Mouse (Mus musculus) brain, embryonic 18.5 days (tissue): ENCODE results near the gene Atp13a3.

ENCODE experiments used
- DNase-seq: peaks from one replicate; pipeline ENCODE4 v3.0.0-alpha.2; 2012; ENCODE audit warnings: low read depth, low spot score

The Atp13a3 gene

GRCm38 (mm10) chr16:30280676-30281297, 125.0 kb downstream of the Atp13a3 start:
- no peak for DNase-seq

- no peak for DNase-seq
Observed at GRCm38 (mm10) chr16:30278406-30278805, 127.4 kb downstream of the Atp13a3 start.

- no peak for DNase-seq
Observed at GRCm38 (mm10) chr16:30275558-30276340, 130.0 kb downstream of the Atp13a3 start.

- no peak for DNase-seq
Observed at GRCm38 (mm10) chr16:30273065-30273464, 132.7 kb downstream of the Atp13a3 start.

- no peak for DNase-seq
Observed at GRCm38 (mm10) chr16:30271941-30272595, 133.7 kb downstream of the Atp13a3 start.

- DNase-seq = no peak
Observed at GRCm38 (mm10) chr16:30271223-30271761, 134.5 kb downstream of the Atp13a3 start.

GRCm38 (mm10) chr16:30267359-30267758, 138.4 kb downstream of the Atp13a3 start, which contains the start of gene Cpn2:
TSS of gene Cpn2 (minus strand) at chr16:30267499.
- DNase-seq = no peak

GRCm38 (mm10) chr16:30266561-30266960, 139.2 kb downstream of the Atp13a3 start:
- DNase-seq = no peak

GRCm38 (mm10) chr16:30265611-30266010, 140.2 kb downstream of the Atp13a3 start:
- DNase-seq = no peak

GRCm38 (mm10) chr16:30263156-30263555, 142.6 kb downstream of the Atp13a3 start:
- no peak for DNase-seq

GRCm38 (mm10) chr16:30262664-30263063, 143.1 kb downstream of the Atp13a3 start:
- DNase-seq = no peak
